Mouse (Mus musculus) right cerebral cortex, adult 18-20 months (tissue): ENCODE data around the gene M6pr.

Experiments
- DNase-seq: peaks from one replicate; pipeline ENCODE4 v3.0.0; 2022; ENCODE audit warnings: mixed read lengths

Gene M6pr

GRCm38 (mm10) chr6:122308505-122309393 is at the start of gene M6pr:
Gene M6pr, plus strand, starts transcription at chr6:122308720.
- peak; percentile 99 for DNase-seq

GRCm38 (mm10) chr6:122262543-122262942 is 46.0 kb upstream of the M6pr start:
- DNase-seq: no peak

GRCm38 (mm10) chr6:122268561-122268960 is 40.0 kb upstream of the M6pr start:
- peak; percentile 19 for DNase-seq

- no peak for DNase-seq
Measured at GRCm38 (mm10) chr6:122269170-122269569, 39.4 kb upstream of the M6pr start.

GRCm38 (mm10) chr6:122270152-122270551 is 38.4 kb upstream of the M6pr start:
- DNase-seq: no peak

DNA sequence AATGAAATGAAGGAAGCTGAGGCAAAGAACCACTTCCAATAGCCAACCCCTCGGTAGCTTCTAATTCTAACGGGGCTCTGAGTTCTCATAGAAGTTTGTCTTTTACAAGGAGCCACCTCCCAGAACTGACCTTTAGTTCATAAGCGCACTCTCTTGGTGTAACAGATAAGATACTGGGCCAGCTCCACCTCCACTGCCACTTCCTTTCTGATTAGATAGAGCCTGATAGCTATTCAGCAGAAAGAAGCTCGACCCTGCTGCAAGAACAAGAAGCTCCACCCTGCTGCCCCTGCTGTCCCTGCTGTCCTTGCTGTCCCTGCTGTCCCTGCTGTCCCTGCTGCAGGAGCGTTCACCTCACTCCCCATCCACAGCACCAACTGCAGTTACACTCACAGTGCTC is 34.0 kb upstream of the M6pr start:
- no peak for DNase-seq

GRCm38 (mm10) chr6:122276565-122276964 is 32.0 kb upstream of the M6pr start:
- DNase-seq: no peak

DNA sequence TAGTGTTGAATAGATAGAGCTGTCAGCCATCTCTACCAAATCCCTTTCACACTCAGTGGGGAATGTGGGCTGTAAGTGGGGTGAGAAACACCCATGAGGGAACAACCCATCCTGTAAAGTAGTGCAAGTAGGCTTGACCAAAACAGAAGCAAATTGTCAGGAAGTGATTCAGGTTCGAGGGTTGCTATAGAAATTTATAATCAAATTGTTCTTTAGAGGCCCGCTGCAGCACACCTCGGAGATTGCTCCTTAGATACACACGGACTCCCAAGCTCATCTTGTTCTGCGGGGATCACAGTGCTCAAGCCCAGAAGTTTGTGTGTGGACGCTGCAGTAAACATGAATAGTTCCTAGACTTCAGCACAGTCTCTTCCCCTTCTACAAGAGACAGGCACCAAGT is 25.7 kb upstream of the M6pr start, which contains the start of gene Klrg1:
Gene Klrg1, minus strand, starts transcription at position 101 of the 400 bp plus-strand sequence.
- no peak for DNase-seq

DNA sequence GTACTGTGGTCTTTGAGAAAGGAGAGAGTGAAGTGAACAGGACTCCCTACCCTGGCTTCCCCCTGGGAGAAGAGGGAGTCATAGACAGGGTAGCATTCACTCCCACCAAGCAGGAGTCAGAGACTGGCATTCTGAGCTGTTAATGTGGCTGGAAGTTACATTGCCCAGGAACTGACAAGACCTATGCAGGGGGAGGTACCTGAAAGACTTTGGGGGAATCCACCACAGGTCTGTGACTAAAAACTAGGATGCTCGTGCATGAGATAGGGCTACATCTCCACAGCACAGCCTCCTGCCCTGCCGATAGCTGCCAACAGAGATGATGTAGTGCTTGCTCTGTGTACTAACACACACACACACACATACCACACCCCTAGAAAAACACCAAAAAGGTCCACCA is 25.1 kb upstream of the M6pr start:
- no peak for DNase-seq

DNA sequence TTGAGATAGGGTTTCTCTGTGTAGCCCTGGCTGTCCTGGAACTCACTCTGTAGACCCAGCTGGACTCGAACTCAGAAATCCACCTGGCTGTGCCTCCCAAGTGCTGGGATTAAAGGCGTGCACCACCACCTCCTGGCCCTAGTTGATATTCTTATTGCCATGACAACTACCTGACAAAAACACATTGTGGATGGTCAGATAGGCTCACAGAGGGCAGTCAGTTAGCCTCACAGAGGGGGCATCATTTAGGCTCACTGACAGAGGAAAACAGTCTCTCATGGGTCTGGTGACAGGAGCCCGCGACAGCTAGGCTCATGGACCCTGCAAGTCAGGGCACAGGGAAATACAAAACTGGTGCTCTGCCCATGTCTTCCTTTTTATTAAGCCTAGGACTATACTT is 24.2 kb upstream of the M6pr start:
- no peak for DNase-seq

GRCm38 (mm10) chr6:122284823-122285222 is 23.7 kb upstream of the M6pr start:
- DNase-seq: no peak

- no peak for DNase-seq
Measured at GRCm38 (mm10) chr6:122288263-122288662, 20.3 kb upstream of the M6pr start.

- DNase-seq: no peak
Measured at GRCm38 (mm10) chr6:122289313-122289712, 19.2 kb upstream of the M6pr start.

GRCm38 (mm10) chr6:122290253-122290652 is 18.3 kb upstream of the M6pr start:
- no peak for DNase-seq

- no peak for DNase-seq
Measured at GRCm38 (mm10) chr6:122291264-122291663, 17.3 kb upstream of the M6pr start.

DNA sequence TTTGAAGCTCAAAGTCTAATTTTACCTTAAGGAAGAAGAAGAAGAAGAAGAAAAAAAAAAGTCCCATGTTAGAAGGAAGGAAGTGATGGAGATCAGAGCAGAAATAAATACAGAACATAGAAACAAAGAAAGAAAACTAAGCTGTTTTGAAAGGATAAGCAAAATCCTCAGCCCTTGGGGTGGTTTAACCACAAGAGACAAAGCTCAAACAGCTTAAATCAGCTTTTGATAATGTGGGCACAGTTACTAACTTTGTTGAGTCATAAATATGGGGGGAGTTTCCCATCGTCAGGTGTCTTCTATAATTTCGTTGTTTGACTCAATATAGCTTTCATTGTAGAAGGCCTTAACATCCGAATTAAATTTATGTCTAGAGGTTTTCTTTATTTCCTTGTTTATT is 16.8 kb upstream of the M6pr start:
- no peak for DNase-seq

DNA sequence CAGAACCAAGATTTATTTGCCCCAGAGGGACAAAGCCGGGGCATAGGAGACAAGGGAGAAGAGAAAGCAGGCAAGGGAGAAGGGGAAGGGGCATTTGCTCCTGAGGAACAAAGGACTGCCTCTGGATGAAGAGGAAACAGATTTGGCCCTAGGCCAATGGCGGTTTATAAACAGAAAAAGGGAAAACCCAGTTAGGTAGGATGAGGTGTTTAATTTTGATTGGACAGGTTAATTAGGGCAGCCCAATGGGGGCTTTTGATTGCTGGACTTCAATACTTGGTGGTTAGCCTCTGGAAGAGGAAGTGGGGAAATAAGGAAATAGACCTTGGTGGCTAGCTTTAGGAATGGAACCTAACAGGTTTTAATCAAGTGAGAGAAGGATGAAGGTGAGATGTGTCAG is 16.3 kb upstream of the M6pr start:
- no peak for DNase-seq

DNA sequence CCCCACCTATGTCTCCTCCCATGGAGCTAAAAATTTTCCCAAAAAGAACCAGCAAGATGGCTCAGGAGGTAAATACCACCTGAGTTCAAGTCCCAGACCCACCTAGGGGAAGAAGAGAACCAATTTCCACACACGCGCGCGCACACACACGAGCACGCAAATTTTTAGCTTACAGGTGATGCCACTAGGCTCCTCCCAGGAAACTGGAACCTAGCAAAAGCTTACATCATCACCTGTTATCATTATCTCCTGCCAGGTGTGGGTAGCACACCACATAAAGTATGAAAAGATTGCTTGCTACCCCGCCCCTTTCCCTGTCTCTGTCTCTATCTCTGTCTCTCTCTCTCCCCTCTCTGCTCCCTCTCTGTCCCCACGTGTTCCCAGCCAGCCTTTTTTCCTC is 15.4 kb upstream of the M6pr start:
- DNase-seq: no peak

DNA sequence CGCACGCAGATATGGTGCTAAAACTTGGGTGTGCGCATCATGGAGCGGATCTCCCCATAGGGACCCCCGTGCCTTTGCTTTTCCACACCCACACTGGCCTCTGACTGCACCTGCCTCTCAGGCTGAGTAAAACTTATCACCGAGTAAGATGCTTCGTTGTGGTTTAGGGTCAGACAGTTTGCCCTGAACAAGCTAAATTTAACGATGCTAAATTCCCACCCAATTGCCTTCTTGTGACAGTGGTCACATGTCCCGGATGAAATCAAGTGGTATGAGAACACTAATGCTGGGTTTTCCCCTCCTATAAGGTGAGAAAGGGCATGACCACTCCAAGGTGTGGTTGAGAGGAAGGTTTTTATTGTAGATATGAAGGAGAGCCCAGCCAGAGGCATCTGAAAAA is 14.7 kb upstream of the M6pr start:
- no peak for DNase-seq

GRCm38 (mm10) chr6:122294290-122294689 is 14.2 kb upstream of the M6pr start:
- DNase-seq: no peak

GRCm38 (mm10) chr6:122295242-122295641 is 13.3 kb upstream of the M6pr start:
- no peak for DNase-seq

DNA sequence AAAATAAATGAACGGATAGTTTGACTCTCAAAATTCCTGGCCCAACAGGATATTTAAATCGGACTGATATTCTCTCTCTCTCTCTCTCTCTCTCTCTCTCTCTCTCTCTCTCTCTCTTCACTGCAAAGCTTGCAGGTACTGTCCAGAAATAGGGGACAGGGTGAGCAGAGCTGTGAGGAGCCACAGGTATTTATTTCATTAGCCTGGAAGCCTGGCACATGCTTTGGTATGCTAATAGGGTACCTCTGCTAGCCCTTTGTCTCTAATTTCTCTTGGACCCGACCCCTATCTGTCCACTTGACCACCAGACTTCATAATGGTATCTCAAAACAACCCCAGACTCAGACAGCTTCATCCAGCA is 11.6 kb upstream of the M6pr start:
- no peak for DNase-seq

DNA sequence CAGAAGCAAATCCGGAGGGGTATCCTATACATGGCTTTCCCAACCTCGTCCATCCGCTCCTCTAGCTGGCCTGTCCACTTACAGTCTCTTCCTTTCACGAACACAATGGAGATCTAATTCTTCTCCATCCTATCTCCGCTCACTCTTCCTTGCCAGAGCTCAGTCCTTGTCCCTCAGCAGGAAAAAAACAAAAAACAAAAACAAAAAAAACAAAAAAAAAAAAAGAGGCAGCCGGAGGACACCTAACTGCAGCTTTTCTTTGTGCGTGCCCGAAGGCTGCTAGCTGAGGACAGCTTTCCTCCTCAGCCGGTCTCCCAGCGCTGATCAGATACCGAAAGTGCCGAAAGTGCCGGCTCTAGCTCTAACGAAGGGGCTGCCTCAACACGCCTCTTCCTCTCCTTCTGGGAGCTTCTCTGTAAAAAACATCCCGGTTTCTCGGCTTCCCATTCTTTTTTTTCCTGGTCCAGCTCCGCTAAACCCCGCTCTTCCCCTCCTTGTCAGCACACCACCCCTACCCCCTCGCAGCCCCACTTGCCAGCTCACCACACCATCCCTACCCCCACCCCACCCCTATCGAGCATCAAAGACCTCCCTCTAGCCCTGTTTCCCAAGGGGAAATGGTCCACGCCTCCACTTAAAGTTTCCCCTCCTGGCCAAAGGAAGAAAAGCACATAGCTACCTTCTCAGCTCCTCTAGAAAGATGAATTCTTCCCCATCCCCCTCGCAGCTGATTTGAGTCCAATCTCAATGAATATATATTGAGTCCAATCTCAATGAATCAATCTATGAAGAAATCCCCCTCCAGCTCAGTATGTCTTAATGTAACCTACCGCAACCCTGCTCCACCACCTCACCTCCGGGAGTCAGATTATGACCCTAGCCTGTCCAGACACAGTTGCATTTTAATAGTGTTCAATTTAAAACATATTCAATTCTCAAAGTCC is 11.0 kb upstream of the M6pr start:
- DNase-seq: peak; percentile 21

- DNase-seq: no peak
Measured at GRCm38 (mm10) chr6:122298223-122298609, 10.3 kb upstream of the M6pr start.
